Mouse (Mus musculus) ovary, postnatal 36 days (tissue): Measurements from ENCODE around the gene Ogn.
A peak's percentile ranks its signal among the peaks of the same experiment; 100 is the strongest.

Experiments used
- DNase-seq: peaks from one replicate; pipeline ENCODE4 v3.0.0; 2022; ENCODE audit warnings: low spot score, mixed read lengths

Gene Ogn

GRCm38 (mm10) chr13:49644731-49645529 lies 37.1 kb downstream of the Ogn start:
- no peak for DNase-seq

- no peak for DNase-seq
Measured at GRCm38 (mm10) chr13:49646019-49646418, 38.2 kb downstream of the Ogn start.

- no peak for DNase-seq
Measured at GRCm38 (mm10) chr13:49651136-49651535, 43.3 kb downstream of the Ogn start.

- DNase-seq: no peak
Measured at GRCm38 (mm10) chr13:49651781-49652351, 44.0 kb downstream of the Ogn start.

- DNase-seq: peak; percentile 99
Measured at GRCm38 (mm10) chr13:49652481-49653179, 44.8 kb downstream of the Ogn start, which contains the start of the genes Cenpp and Nol8. Cenpp (minus strand) TSS chr13:49652785. Nol8 (plus strand) TSS chr13:49653078.

- peak; percentile 46 for DNase-seq
Measured at GRCm38 (mm10) chr13:49653180-49653541, 45.3 kb downstream of the Ogn start.
